Mouse (Mus musculus) MEL (cell line): ENCODE data around the gene Trip13.

Experiments used
- CHD2 ChIP-seq: IDR thresholded peaks from 2 replicates; pipeline ENCODE4 v1.6.1; 2011; ENCODE audit warnings: low read length, improper control_type of control experiment
- CTCF ChIP-seq, 3 experiments: IDR thresholded peaks in 2 of 3; conservative IDR thresholded peaks in 1 of 3; 2 replicates each; pipeline ENCODE4 v1.5.1; 2011 to 2012; ENCODE audit warnings: low read length in 3 of 3, low read depth in 2 of 3, mild to moderate bottlenecking in 2 of 3, improper control_type of control experiment in 1 of 3, inconsistent platforms in 1 of 3, mixed read lengths in 1 of 3, moderate library complexity in 1 of 3; ENCODE audit not compliant: control insufficient read depth in 1 of 3, insufficient read depth in 1 of 3, poor library complexity in 1 of 3, severe bottlenecking in 1 of 3
- EP300 ChIP-seq, 2 experiments: IDR thresholded peaks; 2 replicates each; pipeline ENCODE4 v1.6.1; 2011; ENCODE audit warnings: improper control_type of control experiment in 2 of 2, low read length in 2 of 2, low read depth in 1 of 2, mild to moderate bottlenecking in 1 of 2
- GATA1 ChIP-seq: IDR thresholded peaks from 2 replicates; pipeline ENCODE4 v1.6.1; 2011; ENCODE audit warnings: low read depth, low read length, improper control_type of control experiment
- KAT2A ChIP-seq: conservative IDR thresholded peaks from 2 replicates; pipeline ENCODE4 v1.6.1; 2012; ENCODE audit warnings: low read depth, low read length, improper control_type of control experiment, inconsistent platforms
- POLR2A ChIP-seq, 2 experiments: IDR thresholded peaks; 2 replicates each; pipeline ENCODE4 v1.6.1; 2011 to 2012; ENCODE audit warnings: low read length in 2 of 2, mild to moderate bottlenecking in 2 of 2, control low read depth in 1 of 2, improper control_type of control experiment in 1 of 2, low read depth in 1 of 2, moderate library complexity in 1 of 2; ENCODE audit not compliant: control insufficient read depth in 1 of 2, insufficient read depth in 1 of 2, poor library complexity in 1 of 2
- POLR2AphosphoS2 ChIP-seq: IDR thresholded peaks from 2 replicates; pipeline ENCODE4 v1.6.1; 2011; ENCODE audit warnings: low read length, improper control_type of control experiment
- ZC3H11A ChIP-seq: IDR thresholded peaks from 2 replicates; pipeline ENCODE4 v1.6.1; 2012; ENCODE audit warnings: low read depth, mild to moderate bottlenecking, inconsistent platforms, low read length, improper control_type of control experiment
- ZKSCAN1 ChIP-seq: IDR thresholded peaks from 2 replicates; pipeline ENCODE4 v1.6.1; 2012; ENCODE audit warnings: low read depth, mild to moderate bottlenecking, inconsistent platforms, low read length, improper control_type of control experiment, moderate library complexity

DNA sequence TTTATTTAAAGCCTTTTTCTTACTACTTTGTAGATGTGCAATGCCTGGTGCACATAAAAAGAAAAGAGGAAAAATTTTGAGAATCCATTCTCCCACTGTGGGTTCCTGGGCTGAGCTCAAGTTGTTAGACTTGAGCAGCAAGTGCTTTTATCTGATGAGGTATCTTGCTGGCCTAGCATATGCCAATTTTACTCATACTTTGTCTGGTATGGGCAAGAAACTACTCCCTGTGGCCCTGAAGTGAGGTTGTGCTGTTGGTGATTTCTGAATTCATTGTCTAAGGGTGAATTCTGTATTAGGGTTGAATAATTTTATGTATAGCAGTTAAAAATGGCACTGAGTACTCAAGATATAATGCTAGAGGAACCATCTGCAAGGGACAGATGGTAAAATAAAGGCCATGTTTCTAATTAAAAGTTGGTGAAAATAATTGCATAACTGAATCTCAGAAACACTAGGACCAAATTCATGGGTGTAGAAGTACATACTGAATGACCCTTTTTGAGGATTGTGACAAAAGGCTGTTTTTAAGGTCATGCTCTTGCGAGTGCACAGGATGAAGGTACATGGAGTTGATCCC, 16.1 kb upstream of the Trip13 start:
- no peak for TF ChIP-seq EP300 (IDR thresholded peaks at IDR 0.05; ENCODE audit: low read depth in 1 of 2, low read length in 2 of 2)
- no peak for TF ChIP-seq ZC3H11A
- TF ChIP-seq ZKSCAN1, result no peak
- no peak for TF ChIP-seq CTCF (IDR thresholded peaks at IDR 0.05 in 2 of 3, conservative IDR thresholded peaks at IDR 0.05 in 1 of 3; ENCODE audit: control insufficient read depth in 1 of 3, insufficient read depth in 1 of 3, low read depth in 2 of 3, low read length in 3 of 3, poor library complexity in 1 of 3, severe bottlenecking in 1 of 3)
- no peak for TF ChIP-seq POLR2A (IDR thresholded peaks at IDR 0.05; ENCODE audit: control insufficient read depth in 1 of 2, insufficient read depth in 1 of 2, low read depth in 1 of 2, low read length in 2 of 2, poor library complexity in 1 of 2)
- TF ChIP-seq GATA1, result no peak
- TF ChIP-seq KAT2A, result no peak
- no peak for TF ChIP-seq POLR2AphosphoS2
- no peak for TF ChIP-seq CHD2
